Mouse (Mus musculus): ENCODE measurements at regions not wholly inside any gene's neighbourhood (a gene's known extent, or its start where the extent isn't known, plus 50 kb on each side); places are given as distances from the start of the nearest gene placed in this dataset.

- Histone ChIP-seq H3K4me2 (replicated peaks) (no peak overlapping the region), H3K4me3 (no peak overlapping the region), H3K27me3 (no peaks in the 10 kb centered on the region), H3K9me3 (no peaks in the 10 kb centered on the region), H3K4me1 (no peaks in the 10 kb centered on the region), H3K9ac (replicated peaks) (no peak overlapping the region), H3K27ac (replicated peaks) (no peak overlapping the region), H3K36me3 (no peaks in the 10 kb centered on the region)
- no peak for ATAC-seq (ENCODE audit: low FRiP score, low read depth)
- WGBS = 84% methylated on average over 5 of the region's 5 CpGs
Measured at GRCm38 (mm10) chr1:184351760-184352159, 317.7 kb upstream of the 1700056E22Rik start.

GRCm38 (mm10) chr1:184344829-184345228, 310.7 kb upstream of the 1700056E22Rik start:
- 67% methylated on average over 2 of the region's 2 CpGs for WGBS
- H3K4me2 ChIP-seq (replicated peaks) = no peak overlapping the region
- no peak overlapping the region for H3K4me3 ChIP-seq
- H3K36me3 ChIP-seq = no peaks in the 10 kb centered on the region
- no peak overlapping the region for H3K9ac ChIP-seq (replicated peaks)
- H3K27ac ChIP-seq (replicated peaks) = no peak overlapping the region
- H3K27me3 ChIP-seq = no peaks in the 10 kb centered on the region
- H3K9me3 ChIP-seq = no peaks in the 10 kb centered on the region
- ATAC-seq (ENCODE audit: low FRiP score, low read depth) = no peak
- H3K4me1 ChIP-seq = no peaks in the 10 kb centered on the region

DNA sequence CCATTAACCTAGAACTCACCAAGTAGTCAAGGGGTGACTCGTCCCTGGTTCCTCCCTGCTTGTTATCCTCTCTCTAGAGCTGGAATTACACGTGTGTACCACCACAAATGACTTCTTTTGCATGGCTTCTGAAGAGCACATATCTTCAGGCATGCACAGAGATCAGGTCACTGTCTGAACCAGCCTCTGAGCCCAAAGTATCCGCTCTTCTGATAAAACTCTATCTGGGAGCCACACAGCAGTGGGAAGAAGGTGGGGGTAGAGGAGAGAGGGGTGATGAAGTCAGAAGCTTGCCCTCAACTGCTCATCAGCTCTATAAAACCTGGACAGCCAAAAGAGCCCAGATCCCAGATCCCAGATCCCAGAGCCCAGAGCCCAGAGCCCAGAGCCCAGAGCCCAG, 301.9 kb upstream of the 1700056E22Rik start:
- H3K4me2 ChIP-seq (replicated peaks) = no peak overlapping the region
- no peaks in the 10 kb centered on the region for H3K36me3 ChIP-seq
- ATAC-seq (ENCODE audit: low FRiP score, low read depth) = no peak
- H3K4me3 ChIP-seq = no peak overlapping the region
- H3K4me1 ChIP-seq = peaks cover 3% of the 10 kb centered on the region; the same call in 1 of the 2 replicates
- 82% methylated on average over 3 of the region's 3 CpGs for WGBS
- H3K27ac ChIP-seq (replicated peaks) = no peak overlapping the region
- H3K27me3 ChIP-seq = no peaks in the 10 kb centered on the region; the same call in 1 of the 2 replicates
- H3K9ac ChIP-seq (replicated peaks) = no peak overlapping the region
- H3K9me3 ChIP-seq = no peaks in the 10 kb centered on the region

DNA sequence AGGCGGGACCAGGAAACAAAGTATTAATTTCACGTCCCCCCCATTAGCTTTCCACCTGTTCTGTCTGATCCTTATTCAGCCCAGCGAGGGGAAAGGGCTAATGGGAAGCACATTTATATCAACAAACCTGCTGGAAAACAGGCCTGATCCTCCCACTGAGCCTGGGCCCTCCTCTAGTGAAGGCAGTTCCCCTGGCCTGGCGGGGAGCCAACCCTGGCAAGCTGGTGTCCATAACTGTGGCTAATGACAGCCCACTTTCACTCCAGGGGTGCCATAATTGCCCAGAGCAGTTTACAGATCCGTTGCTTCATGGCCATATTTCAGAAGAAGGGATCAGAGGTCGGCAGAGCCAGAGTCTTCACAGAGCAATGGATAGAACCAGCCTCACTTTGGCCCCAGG, 301.2 kb upstream of the 1700056E22Rik start:
- no peak overlapping the region for H3K4me2 ChIP-seq (replicated peaks)
- 70% methylated on average over 6 of the region's 6 CpGs for WGBS
- no peaks in the 10 kb centered on the region for H3K36me3 ChIP-seq
- H3K27me3 ChIP-seq = no peaks in the 10 kb centered on the region; the same call in 1 of the 2 replicates
- no peak overlapping the region for H3K27ac ChIP-seq (replicated peaks)
- no peak overlapping the region for H3K4me3 ChIP-seq
- H3K9ac ChIP-seq (replicated peaks) = no peak overlapping the region
- no peak for ATAC-seq (ENCODE audit: low FRiP score, low read depth)
- H3K4me1 ChIP-seq = peaks cover 3% of the 10 kb centered on the region; the same call in 1 of the 2 replicates
- H3K9me3 ChIP-seq = no peaks in the 10 kb centered on the region

GRCm38 (mm10) chr1:184334818-184335217, 300.7 kb upstream of the 1700056E22Rik start:
- Histone ChIP-seq H3K36me3 (no peaks in the 10 kb centered on the region), H3K9ac (replicated peaks) (no peak overlapping the region), H3K9me3 (no peaks in the 10 kb centered on the region), H3K4me3 (no peak overlapping the region), H3K27me3 (no peaks in the 10 kb centered on the region; the same call in 1 of the 2 replicates), H3K27ac (replicated peaks) (no peak overlapping the region), H3K4me2 (replicated peaks) (no peak overlapping the region), H3K4me1 (peaks cover 3% of the 10 kb centered on the region; the same call in 1 of the 2 replicates)
- no peak for ATAC-seq (ENCODE audit: low FRiP score, low read depth)
- WGBS = 77% methylated on average over 5 of the region's 5 CpGs

- Histone ChIP-seq H3K27me3 (no peaks in the 10 kb centered on the region; the same call in 1 of the 2 replicates), H3K9ac (replicated peaks) (no peak overlapping the region)
- 57% methylated on average over 5 of the region's 5 CpGs for WGBS
Measured at GRCm38 (mm10) chr1:184333086-184333485, 299.0 kb upstream of the 1700056E22Rik start.

DNA sequence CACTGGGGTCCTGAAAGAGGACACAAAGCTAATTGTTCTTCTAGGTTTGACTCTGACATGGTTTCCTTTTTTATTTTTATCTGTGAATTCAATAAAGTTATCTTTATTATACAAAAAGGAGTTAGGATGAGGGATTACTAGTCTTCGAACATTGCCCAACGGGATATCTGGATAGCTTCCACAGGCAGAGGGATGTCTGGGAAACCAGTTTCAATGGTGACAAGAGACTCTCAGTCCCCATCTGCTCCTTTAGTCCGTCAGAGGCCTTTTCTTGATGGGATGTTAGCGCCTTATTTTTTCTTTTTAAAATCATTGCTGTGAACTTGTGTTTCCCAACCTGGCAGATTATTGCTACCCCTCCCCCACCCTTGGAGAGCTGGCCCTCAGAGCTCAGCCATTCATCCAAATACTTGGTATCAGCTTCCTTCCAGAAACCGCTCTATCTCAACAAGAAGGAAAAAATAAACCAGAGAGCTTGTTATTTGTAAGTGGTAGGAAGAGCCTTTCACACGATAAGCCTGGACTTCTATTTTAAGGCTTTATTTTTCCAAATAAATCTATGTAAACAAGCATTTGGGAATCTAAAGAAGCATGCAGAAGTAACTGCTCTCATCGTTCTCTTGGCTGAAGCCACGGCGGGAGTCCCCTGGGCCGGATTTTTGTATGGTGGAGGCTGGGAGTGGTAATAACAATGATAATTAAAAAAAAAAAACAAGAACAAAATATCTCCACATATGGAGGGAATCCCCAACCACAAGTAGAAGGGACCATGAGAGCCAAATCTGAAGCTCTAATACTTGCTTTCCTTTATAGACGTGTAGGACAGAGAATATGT, 296.6 kb upstream of the 1700056E22Rik start:
- Histone ChIP-seq H3K27me3 (no peaks in the 10 kb centered on the region), H3K36me3 (no peaks in the 10 kb centered on the region)

More at GRCm38 (mm10) chr1:184333086-184333485, 299.0 kb upstream of the 1700056E22Rik start:
- no peak for ATAC-seq (ENCODE audit: low FRiP score, low read depth)
- no peak overlapping the region for H3K4me3 ChIP-seq
- H3K27ac ChIP-seq (replicated peaks) = no peak overlapping the region
- peaks cover 3% of the 10 kb centered on the region; the same call in 1 of the 2 replicates for H3K4me1 ChIP-seq
- no peaks in the 10 kb centered on the region for H3K9me3 ChIP-seq
- H3K4me2 ChIP-seq (replicated peaks) = no peak overlapping the region
- no peaks in the 10 kb centered on the region for H3K36me3 ChIP-seq

GRCm38 (mm10) chr1:184326191-184326590, 292.1 kb upstream of the 1700056E22Rik start:
- WGBS = 88% methylated on average over 3 of the region's 3 CpGs

More for the DNA sequence above, 296.6 kb upstream of the 1700056E22Rik start:
- Histone ChIP-seq H3K4me3 (no peak overlapping the region), H3K4me2 (replicated peaks) (no peak overlapping the region), H3K4me1 (peaks cover 3% of the 10 kb centered on the region; the same call in 1 of the 2 replicates), H3K9ac (replicated peaks) (no peak overlapping the region), H3K27ac (replicated peaks) (no peak overlapping the region), H3K9me3 (no peaks in the 10 kb centered on the region)
- WGBS = 83% methylated on average over 11 of the region's 11 CpGs
- ATAC-seq (ENCODE audit: low FRiP score, low read depth) = no peak

DNA sequence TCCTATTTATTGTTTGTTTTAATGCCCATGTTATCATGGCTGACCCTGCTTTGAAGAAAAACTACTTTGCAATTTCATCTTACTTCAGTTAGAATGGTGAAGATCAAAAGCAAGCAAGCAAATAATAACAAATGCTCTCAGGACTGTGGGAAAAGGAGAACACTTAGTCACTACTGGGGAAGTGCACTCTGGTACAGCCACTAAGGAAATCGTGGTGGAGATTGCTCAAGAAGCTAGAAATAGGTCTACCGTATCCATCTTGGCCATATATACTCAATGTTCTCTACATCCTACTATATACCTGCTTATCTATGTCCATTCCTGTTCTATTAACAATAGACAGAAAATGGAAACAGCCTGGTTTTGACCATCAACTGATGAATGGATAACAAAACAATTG, 290.1 kb upstream of the 1700056E22Rik start:
- H3K27ac ChIP-seq (replicated peaks) = no peak overlapping the region
- no peaks in the 10 kb centered on the region for H3K27me3 ChIP-seq
- no peaks in the 10 kb centered on the region for H3K4me1 ChIP-seq
- no peak overlapping the region for H3K4me2 ChIP-seq (replicated peaks)
- WGBS = 85% methylated on average over 2 of the region's 2 CpGs
- H3K9ac ChIP-seq (replicated peaks) = no peak overlapping the region
- H3K9me3 ChIP-seq = no peaks in the 10 kb centered on the region
- no peaks in the 10 kb centered on the region for H3K36me3 ChIP-seq
- no peak overlapping the region for H3K4me3 ChIP-seq
- ATAC-seq (ENCODE audit: low FRiP score, low read depth) = no peak

More at GRCm38 (mm10) chr1:184326191-184326590, 292.1 kb upstream of the 1700056E22Rik start:
- no peak for ATAC-seq (ENCODE audit: low FRiP score, low read depth)
- Histone ChIP-seq H3K27me3 (no peaks in the 10 kb centered on the region), H3K36me3 (no peaks in the 10 kb centered on the region), H3K4me3 (no peak overlapping the region), H3K9me3 (no peaks in the 10 kb centered on the region), H3K27ac (replicated peaks) (no peak overlapping the region), H3K4me2 (replicated peaks) (no peak overlapping the region), H3K9ac (replicated peaks) (no peak overlapping the region), H3K4me1 (no peaks in the 10 kb centered on the region)

DNA sequence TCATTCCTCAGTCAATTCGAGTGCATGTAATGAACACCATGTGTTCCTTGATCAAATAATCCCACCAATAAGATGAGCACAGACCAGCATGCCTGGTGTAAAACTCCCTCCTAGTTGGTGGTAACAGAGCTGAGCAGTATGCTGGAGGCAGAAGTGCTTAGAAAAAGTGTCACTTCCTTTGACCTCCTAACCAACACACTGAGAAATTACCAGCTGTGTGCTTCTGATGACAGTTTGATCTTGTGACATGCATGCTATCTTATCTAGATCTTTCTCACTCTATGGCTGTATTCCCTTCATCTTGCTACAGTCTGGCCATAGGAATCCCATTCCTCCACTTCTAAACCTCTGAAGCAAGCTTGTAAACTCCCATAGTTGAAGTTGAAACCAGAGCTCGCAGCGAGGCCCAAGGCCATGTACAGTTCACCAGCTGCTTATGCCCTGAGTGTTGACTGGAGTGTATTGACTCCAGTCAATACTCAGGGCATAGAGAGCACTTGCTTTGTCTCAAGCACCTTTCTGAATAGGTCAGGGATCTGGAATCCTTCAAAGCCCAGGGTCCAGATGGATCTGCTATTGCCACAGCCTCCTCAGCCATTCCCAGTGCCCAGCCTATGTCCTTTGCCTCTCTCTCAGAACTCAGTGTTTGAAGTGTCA, 286.5 kb upstream of the 1700056E22Rik start:
- ATAC-seq (ENCODE audit: low FRiP score, low read depth) = no peak
- Histone ChIP-seq H3K27me3 (no peaks in the 10 kb centered on the region), H3K4me3 (no peak overlapping the region), H3K9ac (replicated peaks) (no peak overlapping the region), H3K4me1 (no peaks in the 10 kb centered on the region), H3K9me3 (no peaks in the 10 kb centered on the region), H3K4me2 (replicated peaks) (no peak overlapping the region), H3K27ac (replicated peaks) (no peak overlapping the region), H3K36me3 (no peaks in the 10 kb centered on the region)
- 88% methylated on average over 3 of the region's 3 CpGs for WGBS

GRCm38 (mm10) chr1:184310185-184310815, 276.2 kb upstream of the 1700056E22Rik start:
- no peaks in the 10 kb centered on the region for H3K27me3 ChIP-seq
- H3K4me2 ChIP-seq (replicated peaks) = no peak overlapping the region
- no peak overlapping the region for H3K9ac ChIP-seq (replicated peaks)
- no peak overlapping the region for H3K4me3 ChIP-seq
- H3K4me1 ChIP-seq = no peaks in the 10 kb centered on the region
- no peaks in the 10 kb centered on the region for H3K9me3 ChIP-seq
- ATAC-seq (ENCODE audit: low FRiP score, low read depth) = no peak
- H3K36me3 ChIP-seq = no peaks in the 10 kb centered on the region
- 89% methylated on average over 19 of the region's 19 CpGs for WGBS
- H3K27ac ChIP-seq (replicated peaks) = no peak overlapping the region

DNA sequence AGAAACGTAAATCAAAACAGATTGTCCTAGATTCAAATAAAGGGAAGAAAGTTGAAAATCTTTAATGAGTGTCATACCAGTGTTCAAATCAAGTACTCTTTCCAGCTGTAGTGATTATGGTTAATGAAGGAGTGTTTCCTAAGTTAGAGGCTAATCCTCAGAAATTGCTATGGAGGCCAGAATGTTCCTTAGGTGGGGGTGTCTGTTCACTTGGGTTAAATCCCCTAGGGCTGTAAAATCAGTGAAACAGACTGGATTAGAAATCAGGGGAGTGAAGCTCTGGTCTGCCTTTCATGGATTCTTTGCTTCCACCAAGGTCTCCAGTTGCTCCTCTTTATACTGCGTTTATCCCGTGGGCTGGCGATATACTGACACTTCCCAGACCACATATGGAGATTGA, 270.7 kb upstream of the 1700056E22Rik start:
- WGBS = 89% methylated on average over 4 of the region's 4 CpGs

More for the DNA sequence above, 270.7 kb upstream of the 1700056E22Rik start:
- Histone ChIP-seq H3K27me3 (no peaks in the 10 kb centered on the region), H3K4me1 (no peaks in the 10 kb centered on the region), H3K27ac (replicated peaks) (no peak overlapping the region), H3K4me2 (replicated peaks) (no peak overlapping the region), H3K36me3 (no peaks in the 10 kb centered on the region), H3K9me3 (no peaks in the 10 kb centered on the region), H3K4me3 (no peak overlapping the region), H3K9ac (replicated peaks) (no peak overlapping the region)
- ATAC-seq (ENCODE audit: low FRiP score, low read depth) = no peak

Data from midbrain, embryonic 12.5 days (tissue).